Mouse (Mus musculus): ENCODE data around the gene Trappc2l.

Gene Trappc2l

GRCm38 (mm10) chr8:122584981-122585380, 26.5 kb upstream of the Trappc2l start:
- no peak for DNase-seq

DNA sequence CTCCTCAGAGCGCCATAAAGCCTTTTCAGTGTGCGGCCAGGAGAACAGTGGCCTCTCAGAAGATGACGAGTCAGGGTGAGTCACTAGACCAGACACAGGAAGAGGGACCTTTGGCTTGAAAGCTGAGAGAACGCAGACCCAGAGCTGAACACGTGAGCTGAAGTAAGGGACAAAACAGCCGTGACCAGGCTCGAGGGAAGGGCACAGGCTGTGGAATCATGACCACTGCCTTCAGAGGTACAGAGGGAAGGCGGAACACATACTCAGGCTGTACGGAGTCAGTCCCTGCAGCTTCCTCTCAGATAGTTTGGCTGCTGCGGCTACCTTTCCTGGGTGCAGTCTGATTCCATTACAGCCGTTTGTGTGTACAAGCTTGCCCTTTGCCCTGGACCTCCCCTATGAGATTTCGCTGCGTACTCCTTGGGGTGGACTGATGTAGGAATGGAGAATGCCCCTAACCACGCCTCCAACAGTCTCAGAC, 26.0 kb upstream of the Trappc2l start:
- no peak for DNase-seq

DNA sequence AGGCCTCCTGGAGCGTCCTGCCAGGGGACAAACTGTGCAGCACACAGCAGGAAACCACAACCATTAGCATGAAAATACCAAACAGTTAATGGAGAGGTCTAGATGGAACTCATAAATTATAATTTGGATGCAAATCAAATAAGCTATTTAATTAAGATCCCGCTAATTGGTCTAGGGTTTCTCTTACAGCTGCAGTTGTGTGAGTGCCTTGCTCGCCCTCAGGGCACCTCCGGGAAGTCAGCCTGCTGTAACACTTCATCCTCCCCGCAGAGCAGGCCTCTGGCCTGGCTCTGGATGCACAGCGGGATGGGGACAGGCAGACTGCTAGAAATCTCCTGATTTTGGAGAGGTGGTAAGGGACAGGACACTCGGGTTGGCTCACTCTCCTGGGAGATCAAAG, 25.3 kb upstream of the Trappc2l start:
- DNase-seq = no peak

- DNase-seq = no peak
Observed at GRCm38 (mm10) chr8:122586749-122587148, 24.7 kb upstream of the Trappc2l start.

GRCm38 (mm10) chr8:122593240-122593639, 18.2 kb upstream of the Trappc2l start:
- no peak for DNase-seq

DNA sequence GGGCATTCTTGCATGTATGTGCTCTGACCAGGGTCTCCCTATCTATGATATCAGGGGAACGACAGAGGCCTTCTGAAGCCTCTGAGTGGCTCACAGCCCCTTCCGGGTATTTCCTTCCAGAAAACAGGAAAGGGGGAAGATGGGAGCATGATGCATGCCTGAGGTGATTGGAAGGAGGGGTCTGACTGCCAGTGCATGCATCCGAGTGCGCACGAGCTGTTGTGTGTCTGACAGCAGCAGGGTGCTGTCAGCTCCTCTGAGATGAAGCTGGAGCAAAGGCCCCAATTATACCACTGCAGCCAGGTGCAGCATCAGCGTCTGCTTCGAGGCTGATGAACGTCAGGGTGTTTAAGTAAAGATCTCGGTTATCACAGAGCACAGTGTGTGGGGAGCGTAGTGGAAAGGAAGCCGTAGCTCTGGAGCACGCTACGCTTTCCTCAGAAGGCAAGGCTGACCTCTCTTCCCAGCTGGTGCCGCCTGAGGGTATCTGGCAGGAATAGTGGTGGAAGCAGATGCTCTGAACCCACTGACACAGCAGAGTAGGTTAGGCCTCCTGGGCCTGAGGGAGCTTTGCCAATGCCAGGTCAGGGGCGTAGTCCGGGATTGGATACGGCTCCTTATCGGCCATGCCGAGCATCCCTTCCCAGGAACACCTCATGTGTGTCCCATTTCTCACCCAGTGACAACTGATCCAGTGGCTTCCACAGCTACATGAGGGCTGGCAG, 17.5 kb upstream of the Trappc2l start:
- DNase-seq = no peak

DNA sequence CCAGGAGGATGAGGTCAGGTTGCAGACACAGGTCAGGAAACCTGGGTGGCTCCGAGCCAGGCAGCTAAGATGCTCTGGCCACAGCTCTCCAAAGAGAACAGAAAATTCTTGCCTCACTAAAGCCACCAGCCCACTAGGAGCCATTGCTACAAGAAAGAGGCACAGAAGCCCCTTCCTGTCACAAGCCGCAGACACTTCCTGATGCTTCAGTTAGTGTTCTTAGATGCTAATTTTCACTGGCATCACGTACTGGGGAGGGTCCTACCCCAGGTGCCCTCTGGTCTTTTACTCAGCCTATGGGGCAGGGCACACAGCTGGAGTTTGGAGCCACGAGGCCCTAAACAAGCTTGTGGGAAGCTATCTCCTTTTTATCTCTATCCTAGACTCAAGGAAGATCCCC, 15.4 kb upstream of the Trappc2l start:
- DNase-seq = no peak

GRCm38 (mm10) chr8:122600666-122601065, 10.8 kb upstream of the Trappc2l start:
- DNase-seq = no peak

DNA sequence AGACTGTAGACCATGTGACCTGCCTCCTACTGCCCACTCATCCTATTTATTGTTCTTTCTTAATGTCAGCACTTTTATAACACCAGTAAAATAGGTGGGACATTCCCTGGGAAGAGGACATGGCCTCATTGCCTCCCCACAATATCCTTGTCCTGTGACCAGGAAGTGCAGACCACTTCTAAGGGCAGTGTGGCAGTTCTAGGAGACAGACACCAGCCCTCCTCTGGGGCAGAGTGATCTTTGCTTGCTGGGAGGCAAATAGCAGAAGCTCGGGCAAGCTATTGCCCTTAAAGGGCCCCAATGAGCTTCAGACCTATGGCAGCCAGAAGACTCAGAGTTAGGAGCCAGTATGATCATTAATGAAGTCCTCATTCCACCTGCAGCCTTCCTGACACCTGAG, 6.8 kb upstream of the Trappc2l start:
- no peak for DNase-seq

- DNase-seq = no peak
Observed at GRCm38 (mm10) chr8:122605367-122605766, 6.1 kb upstream of the Trappc2l start.

DNA sequence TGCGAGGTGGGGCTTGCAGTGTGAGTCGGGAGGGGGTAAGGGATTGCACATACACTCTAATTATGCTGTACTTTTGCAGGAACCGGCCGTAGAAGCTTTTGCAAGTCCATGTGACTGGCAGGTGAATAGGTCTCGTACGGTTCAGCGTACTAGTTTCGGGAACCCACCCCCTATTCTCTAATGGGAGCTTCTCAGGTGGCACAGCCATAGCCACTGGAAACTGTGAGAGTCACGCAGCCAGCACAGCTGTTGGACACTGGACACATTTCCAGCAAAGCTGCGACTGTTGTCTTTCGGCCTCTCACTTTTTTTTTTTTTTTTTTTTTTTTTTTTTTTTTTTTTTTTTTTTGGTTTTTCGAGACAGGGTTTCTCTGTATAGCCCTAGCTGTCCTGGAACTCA, 4.6 kb upstream of the Trappc2l start:
- DNase-seq = no peak

- DNase-seq = no peak
Observed at GRCm38 (mm10) chr8:122610209-122610608, 1.2 kb upstream of the Trappc2l start.

GRCm38 (mm10) chr8:122610612-122611277, 695 bp upstream of the Trappc2l start:
- no peak for DNase-seq

DNA sequence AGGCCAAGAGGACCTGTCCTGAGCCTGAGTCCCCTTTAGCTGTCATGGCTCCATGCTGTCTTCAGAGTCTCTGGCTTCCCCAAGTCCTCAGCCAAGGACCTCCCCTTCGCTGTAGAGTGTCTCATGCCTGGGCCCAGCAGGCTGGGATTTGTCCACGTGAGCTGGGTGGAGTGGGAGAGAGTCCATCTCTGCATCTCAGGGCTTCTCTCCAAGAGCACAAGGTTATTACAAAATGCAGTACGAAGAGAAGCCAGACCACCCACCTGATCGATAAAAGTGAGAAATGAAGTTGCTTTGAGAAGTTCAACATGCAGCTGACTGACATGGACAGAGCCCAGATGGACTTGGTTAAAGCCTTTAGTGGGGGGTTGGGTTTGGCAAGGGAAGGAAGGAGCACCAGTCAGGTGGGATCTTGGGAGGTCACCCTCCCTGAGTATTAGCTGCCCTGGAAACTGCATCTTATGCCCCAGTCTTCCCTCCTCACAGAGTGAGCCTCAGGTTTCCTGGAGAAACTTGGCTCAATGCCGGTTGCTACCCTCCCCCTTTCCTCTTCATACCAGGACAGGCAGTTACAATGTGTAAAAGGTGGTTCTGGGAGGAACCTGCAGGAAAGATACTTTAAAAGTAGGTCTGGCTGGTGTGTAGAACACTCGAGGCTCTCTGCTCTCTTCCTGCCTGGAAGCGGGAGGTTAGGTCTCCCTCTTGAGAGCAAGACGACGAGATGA, 4.9 kb downstream of the Trappc2l start:
- DNase-seq = no peak

- peak; percentile 38 for DNase-seq
Observed at GRCm38 (mm10) chr8:122617947-122618546, 6.6 kb downstream of the Trappc2l start.

GRCm38 (mm10) chr8:122618660-122619378, 7.4 kb downstream of the Trappc2l start:
- DNase-seq = no peak

DNA sequence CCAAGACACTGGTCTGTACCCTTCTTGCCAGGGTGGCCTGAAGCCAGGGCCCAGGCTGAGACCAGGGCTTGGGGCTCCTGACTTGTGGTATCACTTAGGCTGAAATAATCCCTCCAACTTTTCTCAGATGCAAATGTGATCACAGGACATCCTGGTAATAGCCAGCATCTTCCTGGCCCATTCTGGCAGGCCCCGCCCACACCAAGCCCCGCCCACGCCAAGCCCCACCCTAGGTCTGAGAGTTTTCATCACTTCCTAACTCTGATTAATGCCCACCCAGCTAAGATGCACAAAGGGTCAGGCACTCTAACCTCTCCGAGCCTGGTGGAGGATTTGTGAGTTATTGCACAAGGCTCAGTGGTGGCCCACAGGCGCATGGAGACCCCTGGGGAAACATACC, 9.0 kb downstream of the Trappc2l start:
- DNase-seq = no peak

- DNase-seq = no peak
Observed at GRCm38 (mm10) chr8:122622727-122623126, 11.3 kb downstream of the Trappc2l start, which contains the start of gene Pabpn1l. Gene Pabpn1l, minus strand, starts transcription at chr8:122622739.

DNA sequence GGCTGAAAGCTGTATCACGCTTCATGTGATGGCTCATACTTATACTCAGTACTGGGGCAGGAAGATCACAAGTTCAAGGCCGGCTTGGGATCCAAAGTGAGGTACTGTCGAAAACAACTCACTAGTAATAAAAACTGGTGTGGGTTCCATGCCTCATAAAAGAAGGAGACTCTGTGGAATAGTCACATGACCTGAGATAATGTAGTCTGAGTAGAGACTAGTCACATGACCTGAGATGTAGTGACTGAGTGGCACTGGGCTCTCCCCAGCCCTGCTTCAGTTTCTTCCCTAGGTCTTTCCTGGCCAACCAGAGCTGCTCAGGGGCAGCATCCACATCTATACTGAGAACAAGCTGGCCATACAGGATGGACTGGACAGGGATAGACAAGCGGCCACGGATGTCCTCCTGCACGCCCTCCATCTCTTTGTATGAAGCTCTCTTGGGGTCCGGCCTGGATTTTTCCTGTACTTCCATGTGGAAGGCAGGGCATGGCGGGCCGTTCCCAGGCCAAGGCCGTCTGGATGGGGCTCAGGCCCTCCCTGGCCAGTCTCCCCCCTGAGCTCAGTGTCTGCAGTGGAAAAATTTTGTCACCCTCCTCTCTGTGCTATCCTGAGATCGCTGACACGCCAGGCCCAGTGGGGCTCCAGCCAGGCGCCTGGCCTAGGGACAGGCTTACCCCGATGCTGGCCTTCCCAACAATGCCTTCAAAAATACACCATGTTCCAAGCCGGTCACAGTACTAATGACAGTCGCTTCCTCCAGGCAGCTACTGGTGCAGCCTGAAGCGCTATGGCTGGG, 12.6 kb downstream of the Trappc2l start:
- no peak for DNase-seq

- DNase-seq = no peak
Observed at GRCm38 (mm10) chr8:122624653-122625052, 13.2 kb downstream of the Trappc2l start.

- no peak for DNase-seq
Observed at GRCm38 (mm10) chr8:122625811-122626210, 14.4 kb downstream of the Trappc2l start.

DNA sequence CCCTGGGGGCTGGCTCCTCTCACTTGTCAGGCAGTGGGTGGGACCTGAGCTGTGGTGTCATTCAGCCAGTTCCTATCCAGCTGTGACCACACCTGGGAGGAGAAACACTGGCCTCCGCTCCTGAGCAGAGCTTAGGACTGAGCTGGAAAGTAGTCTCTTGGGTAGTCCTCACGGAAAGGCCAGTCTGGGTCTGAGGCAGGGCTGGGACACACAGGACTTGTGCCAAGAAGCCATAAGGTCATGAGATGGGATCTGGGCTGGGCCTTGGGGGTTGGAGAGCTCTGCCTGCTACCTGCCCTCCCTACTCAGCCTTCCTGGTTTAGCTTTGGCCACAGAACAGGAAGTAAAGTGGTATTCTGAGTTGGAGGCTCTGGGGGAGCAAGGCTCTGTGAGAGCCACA, 15.5 kb downstream of the Trappc2l start:
- no peak for DNase-seq

Measured in layer of hippocampus, adult 9-11 months (tissue).